ENCODE assay signal across 11 mouse cellular contexts in the genomic region with DNA sequence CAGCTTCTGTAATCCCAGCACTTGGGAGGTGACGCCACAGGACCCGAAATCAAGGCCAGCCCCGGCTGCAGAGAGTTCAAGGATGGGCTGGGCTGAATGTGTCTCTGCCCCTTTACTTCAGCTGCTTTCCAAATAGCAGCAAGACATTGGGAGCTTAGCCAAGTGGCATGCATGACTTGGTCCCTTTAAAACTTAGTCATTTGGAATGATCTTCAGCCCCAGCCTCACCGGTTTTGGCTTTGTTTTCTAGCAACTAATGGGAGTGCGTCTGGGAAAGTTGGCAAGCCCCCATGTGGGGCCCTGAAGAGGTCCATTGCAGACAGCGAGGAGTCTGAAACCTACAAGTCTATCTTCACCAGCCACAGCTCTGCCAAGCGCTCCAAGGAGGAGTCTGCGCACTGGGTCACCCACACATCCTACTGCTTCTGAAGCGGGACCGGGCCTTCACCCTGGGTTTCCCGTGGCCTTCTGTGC. TPM values are rescaled to one million over a fixed set of nuclear protein-coding genes. Genes with fewer than 3 reads are reported as not detected.
DNase-seq lines count a peak whose midpoint lies in the region; ATAC-seq and TF ChIP-seq lines count a peak whose summit lies in the region.
"Had no signal": no experiment of that assay in that cellular context is flagged by ENCODE, and none has a peak within 500 bp of the region (broad histone marks: within the 10 kb centered on the region; RNA-seq: fewer than 3 reads in every experiment).

No protein-coding gene starts in this region.

- H3K36me3 ChIP-seq in limb, embryonic 14.5 days (ENCODE audit: control insufficient read depth, insufficient read depth, low read length), result peaks cover 66% of the 10 kb centered on the region
- H3K36me3 ChIP-seq in limb, embryonic 10.5 days, result peaks cover 67% of the 10 kb centered on the region

- H3K9me3 ChIP-seq in limb, embryonic 14.5 days (ENCODE audit: control insufficient read depth, low read length), result no peaks in the 10 kb centered on the region
- no peaks in the 10 kb centered on the region for H3K9me3 ChIP-seq in limb, embryonic 10.5 days (replicated peaks)
- H3K9me3 ChIP-seq: heart, embryonic 13.5 days; limb, embryonic 15.5 days had no signal

- TF ChIP-seq POLR2A in limb, embryonic 14.5 days (IDR thresholded peaks at IDR 0.05; ENCODE audit: borderline replicate concordance, extremely low read depth, insufficient read depth, insufficient read length), result no peak

- peak; percentile 30 for DNase-seq in limb, embryonic 14.5 days (ENCODE audit: low spot score)
- no peak for DNase-seq in limb, embryonic 10.5 days (ENCODE audit: low spot score)
- peak; percentile 20 to 36 for DNase-seq in adrenal gland, postnatal 4 days (ENCODE audit: low spot score in 2 of 2)
- peak; percentile 63 for DNase-seq in kidney, postnatal 10 days
- peak; percentile 87 for DNase-seq in retina, postnatal 1 day
- no peak for DNase-seq in layer of hippocampus, adult 18-20 months (ENCODE audit: low spot score in 2 of 2)
- no peak for DNase-seq in layer of hippocampus, adult 9-11 months
- DNase-seq in right cerebral cortex, adult 2 months (ENCODE audit: low spot score in 2 of 2), result no peak

- no peak overlapping the region for H3K27ac ChIP-seq in limb, embryonic 14.5 days (replicated peaks; ENCODE audit: low read depth, low read length)
- H3K27ac ChIP-seq in limb, embryonic 10.5 days, result no peak overlapping the region
- H3K27ac ChIP-seq: heart, embryonic 13.5 days; limb, embryonic 15.5 days had no signal

- peaks cover 2% of the 10 kb centered on the region; the same call in 1 of the 2 replicates for H3K4me1 ChIP-seq in limb, embryonic 14.5 days (ENCODE audit: control insufficient read depth, insufficient read depth, low read length)
- no peaks in the 10 kb centered on the region for H3K4me1 ChIP-seq in limb, embryonic 10.5 days

- no peak overlapping the region for H3K9ac ChIP-seq in limb, embryonic 14.5 days (ENCODE audit: low read depth, low read length, severe bottlenecking)
- H3K9ac ChIP-seq: heart, embryonic 13.5 days; limb, embryonic 15.5 days had no signal

- WGBS in limb, embryonic 14.5 days, result 87% methylated on average over 11 of the region's 11 CpGs
- 94% methylated on average over 11 of the region's 11 CpGs for WGBS in limb, embryonic 10.5 days

- no peak for ATAC-seq in limb, embryonic 14.5 days (ENCODE audit: low FRiP score, low read depth)

- no peaks in the 10 kb centered on the region for H3K27me3 ChIP-seq in limb, embryonic 14.5 days (ENCODE audit: control insufficient read depth, insufficient read depth, low read length)
- H3K27me3 ChIP-seq in limb, embryonic 10.5 days (ENCODE audit: low read depth, poor library complexity, severe bottlenecking), result no peaks in the 10 kb centered on the region
- H3K27me3 ChIP-seq: heart, embryonic 13.5 days; limb, embryonic 15.5 days had no signal

- no peak overlapping the region for H3K4me3 ChIP-seq in limb, embryonic 14.5 days (replicated peaks; ENCODE audit: low read length)
- H3K4me3 ChIP-seq in limb, embryonic 10.5 days, result no peak overlapping the region
- H3K4me3 ChIP-seq: heart, embryonic 13.5 days; limb, embryonic 15.5 days had no signal

- H3K4me2 ChIP-seq in limb, embryonic 14.5 days (replicated peaks; ENCODE audit: low read depth, low read length, severe bottlenecking), result no peak overlapping the region
- H3K4me2 ChIP-seq: heart, embryonic 13.5 days; limb, embryonic 15.5 days had no signal

RNA-seq across cellular contexts. Expression of a gene that starts 3.9 kb away (rescaled TPM):
- polyA plus RNA-seq in limb, embryonic 14.5 days (2012; rRNA removed), result 0.15 and 0.16 TPM in 2 replicates
- polyA plus RNA-seq in limb, embryonic 14.5 days (2014; fragmentation: Nextera tagmentation; extraction: Ambion mirVana), result 0.66 TPM in 1 of 2 replicates, not detected in the other
- polyA plus RNA-seq in limb, embryonic 10.5 days (2016; fragmentation: Nextera tagmentation; extraction: Ambion mirVana), result 0.21 TPM in 1 of 2 replicates, not detected in the other
- total RNA-seq in adrenal gland, postnatal 4 days (2021), result under 1 TPM in 1 of 2 experiments, not detected in 1; 0.92 TPM
- total RNA-seq in layer of hippocampus, adult 18-20 months (2021), result under 1 TPM in 1 of 2 experiments, not detected in 1; 0.50 TPM
- total RNA-seq: common myeloid progenitor, adult 5-6 weeks had no signal

RNA-seq across cellular contexts. Expression of a gene that starts 10.0 kb away (rescaled TPM):
- polyA plus RNA-seq in limb, embryonic 14.5 days (2012; rRNA removed), result 0.03 TPM in 1 of 2 replicates, not detected in the other
- 0.66 and 1.1 TPM in 2 replicates for polyA plus RNA-seq in limb, embryonic 14.5 days (2014; fragmentation: Nextera tagmentation; extraction: Ambion mirVana)
- 1.9 and 2.2 TPM in 2 replicates for polyA plus RNA-seq in limb, embryonic 10.5 days (2016; fragmentation: Nextera tagmentation; extraction: Ambion mirVana)
- not detected for total RNA-seq in adrenal gland, postnatal 4 days (2021)
- total RNA-seq in layer of hippocampus, adult 18-20 months (2021), result not detected

RNA-seq across cellular contexts. Expression of a gene that starts 28.0 kb away (rescaled TPM):
- 38.5 and 45.9 TPM in 2 replicates for polyA plus RNA-seq in limb, embryonic 14.5 days (2012; rRNA removed)
- 69.9 and 70.9 TPM in 2 replicates for polyA plus RNA-seq in limb, embryonic 14.5 days (2014; fragmentation: Nextera tagmentation; extraction: Ambion mirVana)
- 78.6 and 79.5 TPM in 2 replicates for polyA plus RNA-seq in limb, embryonic 10.5 days (2016; fragmentation: Nextera tagmentation; extraction: Ambion mirVana)
- total RNA-seq in adrenal gland, postnatal 4 days (2021), result 10 to 100 TPM; 73.0 to 73.2 TPM
- 10 to 100 TPM; 67.7 to 72.2 TPM for total RNA-seq in layer of hippocampus, adult 18-20 months (2021)

Comparison
In these comparisons a context has a peak if more than half of its experiments do, and no peak if none do; other contexts are left out.
1. DNase-seq: peak in limb, embryonic 14.5 days (single experiment), adrenal gland, postnatal 4 days (2 of 2), kidney, postnatal 10 days (single experiment) and retina, postnatal 1 day (single experiment); none in limb, embryonic 10.5 days (single experiment), layer of hippocampus, adult 18-20 months (0 of 2), layer of hippocampus, adult 9-11 months (single experiment) and right cerebral cortex, adult 2 months (0 of 2).